Mouse (Mus musculus) right cerebral cortex, adult 2 months (tissue): ENCODE data around the gene Cttnbp2.
"Not testable (repeated sequence)": the region's sequence is repeated elsewhere in the genome, so short reads cannot be mapped to it uniquely, and the experiment has no call there.

Experiments used
- DNase-seq, 2 experiments: peaks; one replicate each; pipeline ENCODE4 v3.0.0; 2021 to 2022; ENCODE audit warnings: low spot score in 2 of 2

Gene Cttnbp2

DNA sequence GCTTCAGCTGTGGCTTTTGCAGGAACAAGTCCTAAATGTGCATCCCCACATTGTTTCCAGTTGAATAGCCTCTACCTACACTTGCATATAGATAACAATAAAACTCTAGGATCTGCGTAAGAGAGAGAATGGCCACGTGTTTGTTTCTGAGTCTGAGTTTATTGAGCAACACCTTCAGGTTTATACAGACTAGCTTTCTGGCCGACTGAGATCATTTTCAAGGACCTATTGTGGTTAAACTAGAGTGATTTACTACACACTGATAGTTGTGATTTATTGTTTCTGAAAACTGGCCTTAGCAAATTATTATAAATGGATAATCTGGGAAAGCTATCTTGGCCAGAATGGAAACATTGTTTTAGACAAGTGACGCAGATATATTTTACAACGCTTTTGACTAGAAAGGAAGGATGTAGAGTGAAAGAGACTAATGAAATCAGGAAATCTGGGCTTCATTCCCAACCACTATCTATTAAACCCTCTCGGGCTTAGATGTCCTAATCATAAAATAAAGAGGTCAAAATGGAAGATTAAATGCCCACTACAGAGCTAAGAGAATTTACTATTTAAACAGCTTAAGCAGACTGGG lies 96.7 kb downstream of the Cttnbp2 start:
- no peak for DNase-seq

GRCm38 (mm10) chr6:18415961-18416360 lies 98.7 kb downstream of the Cttnbp2 start:
- DNase-seq: no peak

DNA sequence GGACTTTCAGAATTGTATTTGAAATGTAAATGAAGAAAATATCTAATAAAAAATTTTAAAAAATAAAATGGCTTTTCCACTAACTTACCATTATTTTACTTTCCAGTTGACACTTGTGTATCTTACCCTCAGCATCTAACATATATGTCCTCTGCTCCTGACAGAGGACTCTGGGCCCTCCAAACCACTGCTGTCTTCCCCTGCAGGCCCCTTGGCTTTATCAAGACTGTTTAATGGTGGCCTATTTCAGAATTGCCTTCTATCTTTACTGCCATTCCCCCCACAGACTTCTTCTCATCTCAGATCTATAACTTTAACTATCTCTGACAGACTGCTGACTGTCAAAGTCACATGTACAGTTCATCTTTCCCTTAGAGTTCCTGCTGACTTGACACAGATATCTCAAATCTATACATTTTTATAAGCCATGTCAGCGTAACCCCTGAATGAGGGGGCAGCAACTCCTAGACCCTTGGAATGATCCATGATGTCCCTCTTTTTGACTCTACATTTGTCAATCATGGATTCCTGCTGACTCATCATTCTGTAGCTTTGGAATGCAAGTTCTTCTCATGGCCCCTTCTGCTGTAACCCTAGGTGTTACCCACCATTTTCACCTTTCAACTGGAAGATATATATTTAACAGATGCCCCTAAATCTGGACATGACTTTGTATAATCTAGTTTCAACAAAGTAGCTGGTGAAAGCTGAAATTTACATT lies 103.0 kb downstream of the Cttnbp2 start:
- DNase-seq: no peak

- peak; percentile 26 to 43 for DNase-seq
These were observed 106.2 kb downstream of the Cttnbp2 start for GRCm38 (mm10) chr6:18408445-18408844.

DNA sequence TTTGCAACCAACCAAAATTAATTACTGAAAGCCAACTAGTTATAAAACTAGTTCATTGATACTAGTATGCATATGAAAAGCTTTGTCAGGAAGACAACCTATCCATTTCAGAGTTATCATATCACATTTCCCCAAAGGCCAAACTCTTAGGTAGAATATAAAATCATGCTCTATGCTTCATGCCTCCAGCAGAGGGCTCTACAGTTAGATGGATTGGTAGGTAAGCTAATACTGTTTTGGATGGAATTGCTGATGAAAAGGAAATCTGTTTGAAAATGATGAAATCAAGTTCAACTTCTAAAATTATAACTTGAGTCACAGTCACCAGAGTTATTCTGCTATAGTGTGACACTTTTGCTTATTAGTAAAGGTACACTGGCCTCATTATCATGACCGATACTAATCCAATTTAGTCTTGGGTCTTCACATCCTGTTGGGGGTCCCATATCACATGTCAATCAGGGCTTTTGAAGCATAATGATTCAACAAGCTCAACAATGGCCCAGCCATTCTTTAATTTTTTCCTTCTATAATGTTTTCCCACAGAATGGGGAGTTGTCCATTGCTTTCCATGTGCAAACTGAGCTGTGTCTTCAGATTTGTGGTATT lies 113.5 kb downstream of the Cttnbp2 start:
- no peak for DNase-seq

GRCm38 (mm10) chr6:18381380-18381779 lies 133.3 kb downstream of the Cttnbp2 start:
- no peak for DNase-seq

GRCm38 (mm10) chr6:18380300-18381202 lies 134.1 kb downstream of the Cttnbp2 start:
- no peak for DNase-seq

GRCm38 (mm10) chr6:18377755-18378154 lies 136.9 kb downstream of the Cttnbp2 start:
- DNase-seq: not testable (repeated sequence)

- DNase-seq: no peak
These were observed 139.9 kb downstream of the Cttnbp2 start for GRCm38 (mm10) chr6:18374744-18375143.

DNA sequence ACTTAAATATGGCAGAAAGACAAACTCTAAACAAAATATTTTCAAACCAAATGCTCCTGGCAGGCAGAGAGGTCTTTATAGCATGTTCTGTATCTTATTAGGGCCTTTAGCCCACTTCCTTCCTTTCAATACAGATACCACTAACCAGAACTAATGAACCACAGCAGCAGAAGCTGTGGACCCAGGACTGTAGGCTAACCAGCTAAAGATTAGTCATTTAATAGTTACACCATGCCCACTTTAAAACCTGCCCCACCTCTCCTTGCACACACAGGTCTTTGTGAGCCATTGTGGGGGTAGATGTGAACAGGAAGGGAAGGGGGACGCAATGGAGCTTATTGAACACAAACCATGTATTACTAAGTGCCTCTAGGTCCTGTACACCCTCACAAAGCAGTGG lies 141.0 kb downstream of the Cttnbp2 start:
- no peak for DNase-seq

GRCm38 (mm10) chr6:18372447-18373228 lies 142.0 kb downstream of the Cttnbp2 start:
- peak; percentile 74 to 77 for DNase-seq

GRCm38 (mm10) chr6:18369723-18370122 lies 144.9 kb downstream of the Cttnbp2 start:
- no peak for DNase-seq

- no peak for DNase-seq
These were observed 145.6 kb downstream of the Cttnbp2 start for GRCm38 (mm10) chr6:18369054-18369453.

DNA sequence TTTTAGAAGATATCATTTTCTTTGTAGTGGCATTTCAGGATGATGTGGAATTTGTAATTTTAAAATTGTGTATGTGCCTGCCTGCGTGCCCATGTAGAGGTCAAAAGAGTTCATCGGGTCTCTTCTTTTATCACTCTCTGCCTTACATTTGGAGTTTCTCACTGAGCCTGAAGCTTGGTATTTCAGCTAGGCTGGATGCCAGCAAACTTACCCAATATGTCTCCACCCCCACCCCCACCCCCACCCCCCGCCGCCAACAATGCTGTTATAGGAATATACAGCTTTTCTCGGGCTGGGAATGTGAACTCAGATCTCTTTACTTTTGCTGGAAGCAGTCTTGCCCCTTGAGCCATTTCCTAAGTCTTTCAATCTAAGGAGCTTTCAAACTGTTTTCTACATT lies 152.4 kb downstream of the Cttnbp2 start:
- DNase-seq: no peak

DNA sequence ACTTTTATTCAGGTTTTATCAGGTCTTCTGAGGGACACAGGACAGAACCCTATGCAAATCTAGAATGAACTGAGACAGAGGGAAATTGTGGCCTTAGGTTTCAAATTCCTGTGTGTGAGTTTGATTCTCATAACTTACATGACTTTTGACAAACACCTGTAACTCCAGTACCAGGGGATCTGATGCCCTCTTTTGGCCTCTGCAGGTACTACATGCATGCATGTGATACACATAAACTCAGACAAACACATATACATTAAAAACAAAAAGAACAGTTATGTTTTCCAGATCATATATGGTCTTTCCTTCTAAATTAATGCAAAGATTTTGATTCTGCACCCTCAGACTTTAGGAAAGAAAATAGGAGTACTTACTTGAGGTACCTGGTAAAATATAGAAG lies 153.7 kb downstream of the Cttnbp2 start:
- DNase-seq: no peak

- no peak for DNase-seq
These were observed 154.5 kb downstream of the Cttnbp2 start for GRCm38 (mm10) chr6:18360154-18360553.

DNA sequence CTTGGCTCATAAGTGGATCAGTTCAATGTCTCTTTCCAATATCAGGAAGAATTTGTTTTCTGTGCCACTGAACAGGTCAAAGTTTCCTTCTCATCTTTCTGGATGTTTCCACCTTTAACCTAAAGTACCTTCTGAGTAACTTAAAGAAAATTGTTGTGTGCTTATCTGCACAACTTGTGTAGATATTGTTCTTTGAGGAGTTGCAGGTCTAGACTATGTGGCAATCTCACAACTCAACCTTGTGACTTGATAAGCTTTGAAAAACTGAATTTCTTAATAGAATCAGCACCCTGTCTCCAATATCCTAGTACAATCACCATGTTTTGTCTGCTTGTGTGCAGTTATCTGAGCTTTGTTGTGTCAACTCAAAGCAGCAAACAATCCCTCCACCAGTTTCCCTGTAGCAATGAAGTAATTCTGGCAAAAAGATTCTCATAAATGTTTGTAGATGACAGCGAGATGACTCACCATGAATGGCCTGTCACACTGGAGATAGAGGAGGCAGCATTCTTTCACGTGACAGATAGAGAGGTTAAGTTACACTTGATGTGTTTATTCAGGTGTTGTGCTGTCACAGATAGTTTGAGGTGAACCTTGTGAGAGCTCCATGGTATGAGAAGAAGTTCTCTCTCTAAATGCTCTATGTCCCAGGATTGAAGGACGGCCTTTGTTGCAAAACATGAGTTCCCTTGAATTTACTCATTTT lies 165.3 kb downstream of the Cttnbp2 start:
- no peak for DNase-seq

DNA sequence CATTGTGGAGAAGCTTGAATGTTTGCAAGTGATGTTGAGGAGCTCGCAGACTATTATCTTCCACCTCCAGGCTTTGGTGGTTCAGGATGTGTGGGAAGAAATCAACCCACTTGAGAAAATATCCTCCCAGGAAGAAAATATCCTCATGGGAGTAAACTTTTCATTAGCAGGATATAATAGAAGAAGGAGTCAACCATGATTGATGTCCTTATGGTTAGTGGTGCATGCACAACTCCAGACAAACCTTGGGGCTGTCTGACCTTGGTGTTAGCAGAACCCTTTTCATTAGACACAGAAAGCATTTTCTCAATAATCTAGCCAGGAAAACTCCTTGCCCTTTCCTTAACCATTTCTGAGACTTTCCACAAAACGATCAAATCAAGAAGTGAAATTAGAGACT lies 170.4 kb downstream of the Cttnbp2 start:
- DNase-seq: no peak

DNA sequence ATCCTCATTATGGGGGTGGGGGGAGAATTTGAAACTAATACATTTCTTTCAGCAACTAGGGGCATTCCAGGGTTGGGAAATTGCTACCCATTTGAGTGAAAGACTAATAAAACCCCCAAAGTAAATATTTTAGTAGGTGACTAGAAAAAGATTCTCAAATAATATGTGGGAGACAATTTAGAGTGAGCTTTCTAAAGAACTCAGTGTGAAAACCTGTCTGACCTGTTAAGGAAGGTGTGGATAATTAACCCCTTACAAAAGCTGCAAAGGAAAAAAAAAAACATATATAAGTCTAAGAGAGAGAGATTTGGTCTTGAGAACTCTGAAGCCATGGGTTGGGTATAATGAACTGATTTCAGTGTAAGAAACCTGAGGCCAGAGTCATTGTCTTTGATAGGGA lies 176.3 kb downstream of the Cttnbp2 start:
- no peak for DNase-seq

DNA sequence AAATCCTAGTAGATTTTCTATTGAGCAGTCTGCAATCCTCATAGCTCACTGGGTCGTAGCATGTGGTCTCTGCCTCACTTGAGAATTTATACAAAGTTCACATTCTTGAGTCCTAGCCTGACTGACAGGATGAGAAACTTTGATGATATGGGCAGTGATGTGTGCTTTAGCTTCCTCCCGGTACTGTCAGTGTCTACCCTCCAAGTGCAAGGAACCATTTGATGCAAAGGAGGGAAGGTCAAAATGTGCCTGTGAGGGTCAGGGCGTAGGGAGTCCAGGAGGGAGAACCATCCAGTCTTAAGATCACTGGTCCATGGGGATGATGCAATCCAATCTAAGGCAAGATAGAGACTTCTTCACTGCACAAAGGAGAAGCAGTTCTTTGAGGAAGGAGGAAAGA lies 179.2 kb downstream of the Cttnbp2 start:
- no peak for DNase-seq

DNA sequence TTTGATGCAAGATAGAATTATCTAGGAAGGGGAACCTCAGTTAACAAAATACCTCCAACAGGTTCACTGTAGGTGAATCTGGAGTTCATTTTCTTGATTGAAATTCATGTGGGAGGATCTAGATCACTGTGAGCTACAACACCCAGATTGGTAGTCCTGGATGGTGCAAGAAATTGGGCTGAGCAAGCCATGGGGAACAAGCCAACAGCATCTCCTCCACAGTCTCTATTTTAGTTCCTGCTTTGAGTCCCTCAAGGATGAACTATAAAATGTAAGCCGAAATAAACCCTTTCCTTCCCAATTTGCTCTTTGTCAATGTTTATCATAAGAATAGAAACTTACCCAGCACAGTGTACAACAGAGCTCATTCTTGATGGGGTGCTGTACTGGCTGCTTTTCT lies 191.7 kb downstream of the Cttnbp2 start:
- DNase-seq: no peak
